Mouse (Mus musculus): ENCODE measurements around the gene Cflar. TPM values are rescaled to one million over a fixed set of nuclear protein-coding genes. Genes with fewer than 3 reads are reported as not detected.

Gene Cflar
- 13.1 and 18.3 TPM in 2 replicates for polyA plus RNA-seq (2012; rRNA removed; ENCODE audit: low replicate concordance)

GRCm38 (mm10) chr1:58711365-58712016 lies at the start of gene Cflar:
Gene Cflar (plus strand): TSS chr1:58711508.

GRCm38 (mm10) chr1:58695810-58696209 lies 15.5 kb upstream of the Cflar start, which contains the start of gene Als2cr12:
Gene Als2cr12 (minus strand): TSS chr1:58695989.

GRCm38 (mm10) chr1:58795291-58796058 lies 84.2 kb downstream of the Cflar start, which contains the start of gene Casp8:
Gene Casp8 (plus strand): TSS chr1:58795374.

Other genes with a start within 250 kb of the Cflar start
- 1.1 and 1.2 TPM in 2 replicates for gene Orc2, start 206.4 kb upstream of the Cflar start, polyA plus RNA-seq (2012; rRNA removed; ENCODE audit: low replicate concordance)
- 0.14 and 0.42 TPM in 2 replicates for gene Fam126b, start 125.2 kb upstream of the Cflar start, polyA plus RNA-seq (2012; rRNA removed; ENCODE audit: low replicate concordance)
- 7.8 and 12.0 TPM in 2 replicates for gene Ndufb3, start 125.1 kb upstream of the Cflar start, polyA plus RNA-seq (2012; rRNA removed; ENCODE audit: low replicate concordance)
- gene Als2cr12, start 15.5 kb upstream of the Cflar start, polyA plus RNA-seq (2012; rRNA removed; ENCODE audit: low replicate concordance): 0.12 and 0.60 TPM in 2 replicates
- 2.2 and 2.7 TPM in 2 replicates for gene Casp8, start 83.9 kb downstream of the Cflar start, polyA plus RNA-seq (2012; rRNA removed; ENCODE audit: low replicate concordance)

All from duodenum, adult 2 months (tissue).